Mouse (Mus musculus): ENCODE data around the gene Gm20897.
"Not testable (repeated sequence)": the region's sequence is repeated elsewhere in the genome, so short reads cannot be mapped to it uniquely, and the experiment has no call there.

Gene Gm20897

DNA sequence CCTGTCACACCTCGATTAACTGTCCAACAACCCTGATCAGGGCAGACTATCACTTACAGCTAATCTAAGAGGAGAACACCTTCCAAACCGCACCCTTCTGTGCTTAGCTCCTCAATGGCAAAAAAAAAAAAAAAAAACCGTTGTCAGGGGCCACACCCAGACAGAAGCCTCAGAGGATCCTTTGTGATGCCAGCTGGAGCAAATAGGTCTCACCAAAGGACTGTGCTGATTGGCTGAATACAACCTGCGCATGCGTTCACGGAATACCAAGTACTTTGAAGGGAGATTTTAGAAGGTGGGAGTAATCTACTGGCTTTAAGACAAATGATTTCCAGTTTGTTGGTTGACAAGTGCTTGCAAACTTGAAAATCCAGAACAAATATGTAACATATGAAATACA lies at the start of gene Gm20897:
Gene Gm20897, minus strand, starts transcription at position 101 of the 400 bp plus-strand sequence.
- DNase-seq, result not testable (repeated sequence)

Measured in kidney, adult 9 months (tissue).